Mouse (Mus musculus): ENCODE data around the gene Ust.

Gene Ust

GRCm38 (mm10) chr10:8173032-8173431, 345.6 kb downstream of the Ust start:
- no peak for DNase-seq

- no peak for DNase-seq
Measured at GRCm38 (mm10) chr10:8171556-8171955, 347.1 kb downstream of the Ust start.
